In the genomic region with DNA sequence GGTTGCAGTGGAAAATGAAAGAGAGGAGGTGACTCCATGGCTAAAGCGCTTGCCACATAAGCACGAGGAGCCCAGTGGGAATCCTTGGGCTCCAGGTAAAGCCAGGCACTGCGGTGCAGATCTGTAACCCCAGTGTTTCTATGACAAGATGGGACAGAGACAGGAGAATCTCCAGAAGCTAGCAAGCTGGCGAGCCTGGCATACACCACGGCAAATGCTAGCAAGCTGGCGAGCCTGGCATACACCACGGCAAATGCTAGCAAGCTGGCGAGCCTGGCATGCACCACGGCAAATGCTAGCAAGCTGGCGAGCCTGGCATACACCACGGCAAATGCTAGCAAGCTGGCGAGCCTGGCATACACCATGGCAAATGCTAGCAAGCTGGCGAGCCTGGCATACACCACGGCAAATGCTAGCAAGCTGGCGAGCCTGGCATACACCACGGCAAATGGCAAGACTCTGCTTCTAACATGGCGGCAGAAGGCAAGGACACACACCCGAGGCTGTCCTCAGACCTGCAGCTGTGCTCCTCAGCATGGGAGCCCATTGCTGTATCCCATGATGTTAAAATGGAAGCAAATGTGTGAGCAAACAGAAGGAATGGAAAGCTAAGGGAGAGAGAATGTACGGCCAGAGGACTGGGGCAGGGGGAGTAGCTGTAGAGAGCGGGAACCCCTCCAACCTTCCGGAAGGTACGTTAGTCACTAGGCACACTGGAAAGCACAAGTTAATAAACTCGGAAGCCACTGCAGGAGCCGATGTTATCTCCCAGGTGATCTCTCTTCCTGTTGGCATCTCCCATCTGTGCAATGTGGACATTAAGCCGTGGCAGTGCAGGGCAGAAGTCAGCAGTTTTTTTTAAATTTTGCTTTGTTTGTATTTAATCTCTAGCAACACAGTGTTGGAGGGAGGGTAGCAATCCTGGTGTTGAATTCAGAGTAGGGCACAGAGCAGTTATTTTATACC, we compare ENCODE assay signal across 17 mouse cellular contexts.
DNase-seq lines count a peak whose midpoint lies in the region; ATAC-seq lines count a peak whose summit lies in the region.
"Had no signal": no experiment of that assay in that cellular context is flagged by ENCODE, and none has a peak within 500 bp of the region (broad histone marks: within the 10 kb centered on the region; RNA-seq: fewer than 3 reads in every experiment).

No protein-coding gene starts in this region.

- ATAC-seq in cerebellum, adult (ENCODE audit: insufficient number of reproducible peaks, low FRiP score, low TSS enrichment), result peak; percentile 62; the same call in 1 of the 2 replicates
- ATAC-seq: forebrain, embryonic 16.5 days; Patski had no signal

- intact Hi-C loops in left cerebral cortex, postnatal 4 days (cut with DNase I), result no loop called here

- DNase-seq in cerebellum, postnatal 4 days (ENCODE audit: low spot score in 2 of 2), result no peak
- DNase-seq in left cerebral cortex, postnatal 4 days, result peak; percentile 10
- no peak for DNase-seq in left cerebral cortex, adult 8-10 months (ENCODE audit: low spot score in 2 of 2)
- DNase-seq in cerebellum, adult 8-10 months, result peak; percentile 67
- peak; percentile 46 for DNase-seq in layer of hippocampus, postnatal 14 days (ENCODE audit: low spot score in 2 of 2)
- no peak for DNase-seq in heart, adult 18-20 months
- DNase-seq in ovary, postnatal 10 days (ENCODE audit: low spot score), result no peak
- DNase-seq: adrenal gland, postnatal 10 days; heart, postnatal 10 days; kidney, adult 8-10 months; kidney, postnatal 14 days; lung, postnatal 10 days; right cerebral cortex, postnatal 4 days; thymus, postnatal 14 days had no signal

Comparison
In these comparisons a context has a peak if more than half of its experiments do, and no peak if none do; other contexts are left out.
1. DNase-seq: peak in left cerebral cortex, postnatal 4 days (single experiment), cerebellum, adult 8-10 months (single experiment) and layer of hippocampus, postnatal 14 days (2 of 2); none in cerebellum, postnatal 4 days (0 of 2), left cerebral cortex, adult 8-10 months (0 of 2), heart, adult 18-20 months (0 of 2) and ovary, postnatal 10 days (single experiment).